Mouse (Mus musculus): ENCODE results near the gene Cyp4f13.

Gene Cyp4f13

DNA sequence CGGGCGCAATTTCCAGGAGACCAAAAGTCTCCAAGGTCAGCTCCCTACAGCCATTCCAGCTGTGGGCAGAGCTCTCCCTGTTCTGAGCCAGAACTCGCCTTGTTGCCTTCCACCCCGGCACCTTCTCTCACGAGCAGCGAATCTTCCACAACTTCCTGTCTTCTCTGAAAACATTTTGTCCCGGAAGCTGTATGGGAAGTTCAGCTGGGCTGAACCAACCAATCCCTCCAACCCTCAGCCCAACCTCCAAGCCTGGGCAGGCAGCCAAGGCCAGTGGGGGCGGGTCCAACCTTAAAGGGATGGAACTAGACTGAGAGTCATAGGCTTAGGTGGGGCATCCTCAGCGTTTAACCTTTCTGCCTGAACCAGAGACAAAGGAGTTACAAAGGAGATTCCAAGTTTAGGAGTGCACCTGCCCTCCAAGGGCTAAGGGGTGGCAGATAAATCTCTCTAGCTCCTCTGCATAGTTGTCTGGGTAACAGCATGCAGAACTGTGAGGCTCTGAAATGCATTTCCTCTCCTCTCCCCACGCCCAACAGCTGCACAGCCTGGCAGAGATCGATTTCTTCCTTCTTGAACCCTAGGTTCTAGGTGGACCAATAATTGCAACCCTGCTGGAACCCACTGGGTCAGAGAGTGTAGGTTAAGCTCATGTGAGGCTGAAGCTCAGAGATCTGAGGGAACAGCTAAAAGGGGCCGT, at the start of gene Cyp4f13:
TSS of gene Cyp4f13 (minus strand) at position 188 of the 700 bp plus-strand sequence.
- DNase-seq (ENCODE audit: extremely low read depth, low read depth, low spot score), result peak; percentile 37

DNA sequence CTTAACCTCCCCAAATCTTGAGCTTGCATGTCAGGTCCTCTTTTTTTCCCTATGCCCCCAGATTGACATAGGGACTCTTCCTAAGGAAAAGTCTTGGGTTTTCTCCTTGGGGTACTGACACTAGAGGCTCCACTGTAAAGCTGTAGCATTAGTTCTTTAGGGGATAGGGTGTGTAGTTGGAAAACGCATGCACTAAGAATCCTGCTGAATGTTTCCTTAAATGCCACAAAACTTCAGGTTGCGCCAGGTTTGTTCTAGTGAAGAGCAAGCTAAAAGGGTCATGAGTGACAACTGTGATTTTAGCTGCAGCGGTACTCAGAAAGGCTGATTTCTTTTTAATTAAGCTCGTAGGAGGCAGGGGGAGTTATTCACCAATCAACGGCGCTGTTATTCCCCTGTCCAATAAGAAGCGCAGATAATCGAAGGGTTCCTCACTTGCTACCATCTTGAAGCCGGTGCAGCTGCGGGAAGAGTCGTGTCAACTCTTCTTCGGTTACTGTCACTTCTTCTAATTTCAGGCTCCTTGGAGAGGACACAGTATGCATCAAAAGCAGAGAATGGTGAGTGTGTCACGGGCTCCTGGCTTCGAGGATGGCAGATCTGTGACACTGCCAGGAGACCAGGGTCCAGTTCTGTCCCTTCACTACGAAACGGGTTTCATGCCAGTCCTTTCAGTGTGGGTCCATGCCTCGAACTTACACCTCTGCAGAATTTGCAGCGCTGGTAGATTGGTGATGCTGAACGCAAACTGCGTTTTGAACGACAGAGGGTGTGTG, 45.7 kb upstream of the Cyp4f13 start, which contains the start of gene Zfp952:
TSS of gene Zfp952 (plus strand) at position 431 of the 776 bp plus-strand sequence.
- peak; percentile 61 for DNase-seq (ENCODE audit: extremely low read depth, low read depth, low spot score)

- DNase-seq (ENCODE audit: extremely low read depth, low read depth, low spot score), result no peak
Observed at GRCm38 (mm10) chr17:32991965-32992698, 44.9 kb upstream of the Cyp4f13 start.

GRCm38 (mm10) chr17:32986301-32986700, 39.1 kb upstream of the Cyp4f13 start:
- DNase-seq (ENCODE audit: extremely low read depth, low read depth, low spot score), result no peak

DNA sequence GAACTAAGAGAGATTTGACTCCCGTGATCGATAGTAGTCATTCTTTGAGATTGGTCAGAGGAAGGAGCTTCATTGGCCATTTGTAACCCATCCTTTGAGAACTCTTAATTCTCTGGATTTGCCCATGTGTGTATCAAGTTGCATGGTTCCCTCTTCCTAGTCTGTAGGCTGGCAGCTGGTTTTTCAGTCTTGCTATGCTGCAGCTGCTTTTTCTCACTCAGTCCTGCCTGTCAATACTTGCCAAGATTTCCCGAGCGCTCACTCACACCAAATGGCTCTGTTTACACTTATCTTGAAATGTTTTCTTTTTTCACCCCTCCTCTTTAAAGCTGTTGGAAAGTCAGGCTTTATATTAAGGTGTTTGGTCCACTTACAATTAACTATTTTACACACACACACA, 34.2 kb upstream of the Cyp4f13 start:
- no peak for DNase-seq (ENCODE audit: extremely low read depth, low read depth, low spot score)

GRCm38 (mm10) chr17:32965623-32966290, 18.6 kb upstream of the Cyp4f13 start, which contains the start of gene Zfp472:
TSS of gene Zfp472 (plus strand) at chr17:32965814.
- DNase-seq (ENCODE audit: extremely low read depth, low read depth, low spot score), result peak; percentile 55

DNA sequence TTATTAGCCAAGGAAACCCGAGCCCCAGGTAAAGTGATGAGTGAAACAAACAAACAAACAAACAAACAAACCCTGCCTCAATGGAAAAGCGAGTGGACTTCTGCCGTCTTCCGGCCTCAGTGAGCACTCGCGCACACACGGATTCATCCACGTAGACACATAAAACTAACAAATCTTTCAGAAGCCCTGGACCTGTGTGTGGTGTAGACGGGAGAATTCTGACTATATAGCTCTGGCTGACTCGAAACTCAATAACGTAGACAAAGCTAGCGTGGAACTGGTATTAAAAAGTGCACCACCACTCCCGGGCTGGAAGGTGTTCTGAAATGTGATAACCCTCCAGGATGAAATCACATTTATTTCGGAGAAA, 18.0 kb upstream of the Cyp4f13 start:
- DNase-seq (ENCODE audit: extremely low read depth, low read depth, low spot score), result no peak

GRCm38 (mm10) chr17:32951441-32951840, 4.2 kb upstream of the Cyp4f13 start:
- no peak for DNase-seq (ENCODE audit: extremely low read depth, low read depth, low spot score)

GRCm38 (mm10) chr17:32951006-32951405, 3.8 kb upstream of the Cyp4f13 start:
- no peak for DNase-seq (ENCODE audit: extremely low read depth, low read depth, low spot score)

DNA sequence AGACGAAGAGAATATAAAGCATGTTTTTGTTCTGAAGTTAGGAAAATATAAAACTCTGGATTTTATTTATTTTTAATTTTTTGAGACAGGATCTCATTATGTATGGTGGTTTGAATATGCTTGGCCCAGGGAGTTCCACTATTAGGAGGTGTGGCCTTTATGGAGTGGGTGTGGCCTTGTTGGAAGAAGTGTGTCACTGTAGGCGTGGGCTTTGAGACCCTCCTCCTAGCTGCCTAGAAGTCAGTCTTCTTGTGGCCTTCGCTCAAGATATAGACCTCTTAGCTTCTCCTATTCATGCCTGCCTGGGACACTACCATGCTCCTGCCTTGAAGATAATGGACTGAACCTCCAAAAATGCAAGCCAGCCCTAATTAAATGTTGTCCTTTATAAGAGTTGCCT, 2.9 kb upstream of the Cyp4f13 start:
- DNase-seq (ENCODE audit: extremely low read depth, low read depth, low spot score), result no peak

- DNase-seq (ENCODE audit: extremely low read depth, low read depth, low spot score), result no peak
Observed at GRCm38 (mm10) chr17:32946716-32947115, 486 bp downstream of the Cyp4f13 start.

DNA sequence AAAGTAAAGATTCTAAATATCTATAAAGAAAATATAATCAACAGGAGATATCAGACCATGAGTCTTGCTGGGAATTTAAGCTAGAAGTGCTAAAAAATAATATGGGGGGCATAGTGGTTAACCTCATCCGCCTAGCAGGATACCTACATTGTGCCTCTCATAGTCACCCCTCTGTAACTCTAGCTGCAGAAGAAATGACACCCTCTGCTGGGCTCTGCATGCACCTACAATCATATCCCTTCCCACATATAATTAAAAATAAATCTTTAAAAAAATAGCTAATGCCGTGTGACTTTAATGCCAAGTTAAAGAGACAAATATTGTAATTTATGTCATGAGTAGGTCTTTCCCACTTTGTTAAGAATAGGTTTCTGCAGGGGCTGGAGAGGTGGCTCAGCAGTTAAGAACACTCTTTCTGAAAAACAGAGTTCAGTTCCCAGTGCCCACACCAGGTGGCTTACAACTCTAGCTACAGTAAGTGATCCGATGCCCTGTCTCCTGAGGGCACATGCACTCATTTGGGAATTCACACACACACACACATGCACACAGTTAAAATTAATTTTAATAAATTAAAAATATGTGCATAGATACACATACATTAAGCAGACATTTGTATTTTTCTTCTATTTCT, 2.7 kb downstream of the Cyp4f13 start:
- DNase-seq (ENCODE audit: extremely low read depth, low read depth, low spot score), result no peak

- DNase-seq (ENCODE audit: extremely low read depth, low read depth, low spot score), result no peak
Observed at GRCm38 (mm10) chr17:32943661-32944060, 3.5 kb downstream of the Cyp4f13 start.

DNA sequence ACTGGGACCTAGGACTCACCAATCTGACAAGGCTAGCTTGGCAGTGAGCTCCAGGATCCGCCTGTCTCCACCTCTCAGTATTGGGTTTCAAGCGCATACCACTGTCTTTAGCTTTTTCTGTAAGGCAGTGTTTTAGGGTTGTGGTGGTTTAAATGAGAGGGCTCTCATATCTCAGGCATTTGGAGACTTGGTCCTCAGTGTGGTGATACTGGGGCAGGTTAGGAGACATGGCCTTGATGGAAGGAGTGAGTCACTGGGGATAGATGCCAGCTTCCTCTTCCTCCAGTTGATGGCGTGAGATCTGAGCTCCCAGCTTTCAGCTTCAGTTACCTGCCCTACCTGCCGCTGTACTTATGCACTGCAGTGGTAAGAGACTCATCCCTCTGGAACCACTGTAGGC, 7.4 kb downstream of the Cyp4f13 start:
- no peak for DNase-seq (ENCODE audit: extremely low read depth, low read depth, low spot score)

DNA sequence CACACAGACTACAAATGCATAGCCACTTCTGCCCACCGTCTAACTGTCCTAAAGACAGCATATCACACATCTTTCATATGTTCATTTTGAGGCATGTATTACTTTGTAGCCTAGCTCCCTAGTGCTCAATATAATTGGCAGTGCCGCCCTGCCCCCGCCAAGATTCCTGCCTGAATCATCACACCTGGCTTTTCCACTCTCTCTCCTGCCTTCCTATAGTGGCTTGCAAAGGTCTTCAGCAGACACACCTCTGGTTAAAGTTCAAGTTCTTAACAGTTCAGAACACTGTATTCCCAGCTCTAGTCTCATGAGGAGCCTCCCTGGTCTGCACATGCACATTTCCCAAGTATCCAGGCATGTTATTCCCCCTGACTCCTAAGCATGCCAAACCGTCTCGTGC, 19.4 kb downstream of the Cyp4f13 start:
- DNase-seq (ENCODE audit: extremely low read depth, low read depth, low spot score), result no peak

DNA sequence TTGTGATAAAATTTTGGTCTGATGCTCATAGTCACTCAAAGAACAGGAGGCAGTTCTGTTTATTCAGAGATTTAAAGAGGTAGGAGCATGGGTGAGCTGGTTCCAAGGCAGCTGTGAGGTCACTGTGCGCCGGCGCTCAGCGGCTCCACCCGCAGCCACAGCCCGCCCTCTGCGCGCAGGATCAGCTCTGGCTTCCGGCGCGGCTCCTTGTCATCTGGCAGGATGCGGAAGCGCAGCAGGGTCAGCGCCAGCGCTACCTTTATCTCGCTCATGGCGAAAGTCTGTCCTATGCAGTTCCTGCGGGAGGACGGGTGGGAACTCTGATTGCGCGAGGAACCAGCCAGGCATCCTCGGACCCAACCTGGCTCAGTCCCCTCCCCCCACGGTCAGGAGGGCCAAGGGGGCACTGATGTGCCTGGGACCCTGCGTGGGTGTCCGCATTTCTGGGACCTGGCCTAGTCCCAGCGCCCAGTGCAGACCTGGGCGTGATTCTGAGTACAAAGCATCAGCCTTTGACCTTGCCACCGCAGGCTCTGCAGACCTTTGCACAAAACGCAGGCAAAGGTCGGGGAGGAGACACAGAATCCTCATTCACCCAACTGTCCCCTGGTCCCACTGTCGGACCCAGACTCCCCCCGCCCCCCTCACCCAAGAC, 22.4 kb downstream of the Cyp4f13 start:
- DNase-seq (ENCODE audit: extremely low read depth, low read depth, low spot score), result no peak

- no peak for DNase-seq (ENCODE audit: extremely low read depth, low read depth, low spot score)
Observed at GRCm38 (mm10) chr17:32923681-32924080, 23.5 kb downstream of the Cyp4f13 start.

DNA sequence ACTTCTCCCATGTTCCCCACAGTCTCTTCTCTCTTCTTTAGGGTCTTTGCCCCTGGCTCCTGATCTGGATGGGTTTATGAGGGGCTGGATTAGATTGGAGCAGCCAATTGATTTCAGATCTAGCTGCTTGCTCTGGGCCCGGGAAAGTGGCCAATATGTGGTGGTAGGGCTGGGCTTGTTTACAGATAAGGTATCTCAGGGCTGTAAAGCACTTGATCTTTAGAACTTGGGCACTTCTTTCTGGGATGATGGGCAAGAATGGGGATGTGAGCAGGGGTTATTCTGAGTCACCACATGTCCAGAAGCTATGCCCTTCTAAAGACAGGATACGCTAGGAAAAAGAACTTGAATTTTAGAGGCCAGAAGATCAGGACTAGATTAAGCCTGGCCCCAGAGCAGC, 28.1 kb downstream of the Cyp4f13 start:
- no peak for DNase-seq (ENCODE audit: extremely low read depth, low read depth, low spot score)

DNA sequence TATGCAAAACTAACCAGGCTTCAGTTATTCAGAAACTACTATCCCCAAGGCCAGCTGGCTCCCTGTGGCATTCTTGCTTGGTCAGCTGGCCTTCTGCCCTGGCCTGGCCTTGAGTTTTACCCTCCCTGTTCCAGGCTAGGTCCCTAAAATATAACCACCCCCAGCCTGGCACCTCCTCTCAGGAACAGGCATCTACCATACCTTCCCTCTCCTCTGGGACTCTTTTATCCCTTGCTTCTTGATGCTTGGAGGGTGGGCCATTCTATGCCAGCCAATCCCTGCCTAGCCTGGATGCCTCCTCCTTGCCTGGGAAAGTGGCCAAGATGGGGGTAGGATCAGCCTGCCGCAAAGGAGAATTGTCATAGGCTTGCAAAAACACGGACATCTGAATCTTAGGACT, 30.1 kb downstream of the Cyp4f13 start, which contains the start of gene Cyp4f14:
TSS of gene Cyp4f14 (minus strand) at position 212 of the 400 bp plus-strand sequence.
- no peak for DNase-seq (ENCODE audit: extremely low read depth, low read depth, low spot score)

DNA sequence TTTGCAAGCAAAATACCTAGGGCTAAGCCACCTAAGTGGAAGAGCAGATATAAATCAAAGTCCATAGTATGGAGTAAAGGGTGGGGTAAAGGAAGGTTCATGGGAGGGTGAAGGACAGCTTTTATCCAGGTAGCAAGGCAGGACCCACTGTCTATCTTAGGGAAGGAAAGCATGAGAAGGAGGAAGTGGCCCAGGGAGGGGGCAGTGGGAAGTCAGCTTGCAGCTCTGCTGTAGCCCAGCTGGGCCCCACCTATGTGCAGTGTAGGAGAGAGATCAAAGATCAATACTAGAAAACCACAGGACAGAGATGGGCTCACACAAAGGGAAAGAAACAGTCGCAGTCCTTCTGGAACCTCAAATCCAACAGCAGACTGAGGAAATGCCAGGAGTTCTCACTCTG, 31.1 kb downstream of the Cyp4f13 start:
- no peak for DNase-seq (ENCODE audit: extremely low read depth, low read depth, low spot score)
